Mouse (Mus musculus) lung, embryonic 16.5 days (tissue): ENCODE results near the gene Plekha7. TPM values are rescaled to one million over a fixed set of nuclear protein-coding genes. Genes with fewer than 3 reads are reported as not detected.
"Not testable (repeated sequence)": the region's sequence is repeated elsewhere in the genome, so short reads cannot be mapped to it uniquely, and the experiment has no call there.

ENCODE experiments used
- ATAC-seq: fragments of 200-750 bp; cut with Nextera tagmentation; 2 replicates; pipeline ENCODE4 v1.8.0; 2017; ENCODE audit warnings: low read depth, mild to moderate bottlenecking, moderate library complexity
- H3K27ac ChIP-seq: fragments of 300-500 bp; sonication (generic); 2 replicates; pipeline ENCODE4 v1.5.1; 2014; ENCODE audit warnings: mild to moderate bottlenecking, control low read depth, low read length
- H3K27me3 ChIP-seq: fragments of 300-500 bp; sonication (generic); 2 replicates; pipeline ENCODE4 v1.6.1; 2014; ENCODE audit warnings: low read depth, low read length, mixed read lengths; ENCODE audit not compliant: control insufficient read depth, insufficient read depth
- H3K36me3 ChIP-seq: fragments of 300-500 bp; sonication (generic); 2 replicates; pipeline ENCODE4 v1.6.1; 2014; ENCODE audit warnings: low read length; ENCODE audit not compliant: control insufficient read depth, insufficient read depth
- H3K4me1 ChIP-seq: fragments of 300-500 bp; sonication (generic); replicated peaks from 2 replicates; pipeline ENCODE4 v1.6.1; 2014; ENCODE audit warnings: low read length, mixed read lengths; ENCODE audit not compliant: control insufficient read depth, insufficient read depth
- H3K4me2 ChIP-seq: fragments of 300-500 bp; sonication (generic); 2 replicates; pipeline ENCODE4 v1.6.1; 2014; ENCODE audit warnings: low read depth, low read length, control low read depth
- H3K4me3 ChIP-seq: fragments of 300-500 bp; sonication (generic); 2 replicates; pipeline ENCODE4 v1.5.1; 2014; ENCODE audit warnings: mild to moderate bottlenecking, low read length, control low read depth
- H3K9ac ChIP-seq: fragments of 300-500 bp; sonication (generic); 2 replicates; pipeline ENCODE4 v1.6.1; 2014; ENCODE audit warnings: low read length, control low read depth
- H3K9me3 ChIP-seq: fragments of 300-500 bp; sonication (generic); 2 replicates; pipeline ENCODE4 v1.6.1; 2016; ENCODE audit warnings: low read length; ENCODE audit not compliant: control insufficient read depth
- whole genome bisulfite sequencing: fragments of 180-500 bp; shearing (Covaris S2); extraction: QIAGEN DNeasy Blood & Tissue Kit; methylation state at CpG from one replicate; pipeline ENCODE4 v1.1.7; 2014; 5-methylcytosine and 5-hydroxymethylcytosine counted together
- polyA plus RNA-seq: library from polyadenylated mRNA; unstranded; fragments of >200 nt; fragmentation: Nextera tagmentation; extraction: Ambion mirVana; gene quantifications from 2 replicates; pipeline ENCODE4 v1.2.1, GENCODE M21; 2015

Plekha7 gene
- polyA plus RNA-seq, 1 experiment from 2014 or later, result 10.9 TPM

- not testable (repeated sequence) for H3K4me1 ChIP-seq, H3K36me3 ChIP-seq, H3K27me3 ChIP-seq, ATAC-seq, H3K4me3 ChIP-seq, H3K4me2 ChIP-seq, H3K27ac ChIP-seq, H3K9me3 ChIP-seq, H3K9ac ChIP-seq
- 94% methylated on average over 10 of the region's 11 CpGs for WGBS
Measured at GRCm38 (mm10) chr7:116084366-116084765, 223.8 kb downstream of the Plekha7 start, which contains the start of gene Gm4353. Gene Gm4353 (minus strand): TSS chr7:116084635.

Other genes starting within 250 kb of the Plekha7 start
- gene Gm4353, start 223.7 kb downstream of the Plekha7 start, polyA plus RNA-seq, result 1.3 and 1.5 TPM in 2 replicates
- 711 and 717 TPM in 2 replicates for gene Rps13, start 25.8 kb upstream of the Plekha7 start, polyA plus RNA-seq
- gene Pik3c2a, start 135.1 kb upstream of the Plekha7 start, polyA plus RNA-seq, result 26.0 and 26.9 TPM in 2 replicates
- gene Nucb2, start 196.0 kb upstream of the Plekha7 start, polyA plus RNA-seq, result 23.3 and 24.2 TPM in 2 replicates